Mouse (Mus musculus) CH12.LX (cell line): ENCODE measurements at regions not wholly inside any gene's neighbourhood (a gene's known extent, or its start where the extent isn't known, plus 50 kb on each side); places are given as distances from the start of the nearest gene placed in this dataset.

Experiments
- DNase-seq: peaks from one replicate; pipeline ENCODE4 v3.0.0-alpha.2; 2013; ENCODE audit errors: extremely low read depth
- H3K27ac ChIP-seq: 2 replicates; pipeline ENCODE4 v1.5.1; 2012; ENCODE audit warnings: low read depth, mild to moderate bottlenecking, control low read depth, moderate library complexity; ENCODE audit not compliant: insufficient read depth
- H3K27me3 ChIP-seq: replicated peaks from 2 replicates; pipeline ENCODE3; 2012; ENCODE audit warnings: inconsistent platforms
- H3K36me3 ChIP-seq, 2 experiments: replicated peaks in 1 of 2; 2 replicates each; pipeline versions ENCODE3 to v1.6.1; 2012; ENCODE audit warnings: inconsistent platforms in 1 of 2, low read length in 1 of 2, mild to moderate bottlenecking in 1 of 2, mixed read lengths in 1 of 2, moderate library complexity in 1 of 2; ENCODE audit not compliant: control insufficient read depth in 1 of 2, insufficient read depth in 1 of 2
- H3K4me1 ChIP-seq, 2 experiments: 2 replicates each; pipeline ENCODE4 v1.6.1; 2012; ENCODE audit warnings: inconsistent platforms in 1 of 2, moderate library complexity in 1 of 2; ENCODE audit not compliant: insufficient read depth in 2 of 2, control insufficient read depth in 1 of 2
- H3K4me2 ChIP-seq: 2 replicates; pipeline ENCODE4 v1.6.1; 2012; ENCODE audit warnings: low read depth, mild to moderate bottlenecking, control low read depth; ENCODE audit not compliant: poor library complexity, insufficient read depth, severe bottlenecking
- H3K4me3 ChIP-seq, 3 experiments: fragments of 150-350 bp in 1 of 3; sonication (generic) in 1 of 3; replicated peaks in 1 of 3; 2 replicates each; pipeline versions ENCODE3 to v1.5.1; 2011 to 2012; ENCODE audit warnings: low read depth in 2 of 3, low read length in 2 of 3, mild to moderate bottlenecking in 2 of 3, moderate library complexity in 2 of 3, control low read depth in 1 of 3, improper control_type of control experiment in 1 of 3, inconsistent platforms in 1 of 3, mixed read lengths in 1 of 3; ENCODE audit not compliant: poor library complexity in 1 of 3
- H3K79me2 ChIP-seq: replicated peaks from 2 replicates; pipeline ENCODE4 v1.6.1; 2012; ENCODE audit warnings: mild to moderate bottlenecking, moderate library complexity; ENCODE audit not compliant: control insufficient read depth, poor library complexity, insufficient read depth, severe bottlenecking; ENCODE audit errors: extremely low read depth
- H3K9ac ChIP-seq: 2 replicates; pipeline ENCODE4 v1.6.1; 2012; ENCODE audit warnings: low read depth, mild to moderate bottlenecking, control low read depth, moderate library complexity; ENCODE audit not compliant: insufficient read depth
- H3K9me3 ChIP-seq: replicated peaks from 2 replicates; pipeline ENCODE3; 2012; ENCODE audit warnings: low read length, inconsistent platforms, mixed read lengths
- CHD2 ChIP-seq: IDR thresholded peaks from 2 replicates; pipeline ENCODE4 v1.6.1; 2011; ENCODE audit warnings: low read length, improper control_type of control experiment
- CTCF ChIP-seq, 2 experiments: IDR thresholded peaks in 1 of 2; conservative IDR thresholded peaks in 1 of 2; 2 replicates each; pipeline ENCODE4 v1.5.1; 2011 to 2012; ENCODE audit warnings: low read depth in 2 of 2, low read length in 2 of 2, improper control_type of control experiment in 1 of 2, inconsistent platforms in 1 of 2, mild to moderate bottlenecking in 1 of 2, moderate library complexity in 1 of 2
- ELF1 ChIP-seq: IDR thresholded peaks from 2 replicates; pipeline ENCODE4 v1.6.1; 2014; ENCODE audit warnings: low read depth, mild to moderate bottlenecking, inconsistent platforms, low read length, improper control_type of control experiment
- IRF4 ChIP-seq: IDR thresholded peaks from 2 replicates; pipeline ENCODE4 v1.6.1; 2014; ENCODE audit warnings: low read depth, mild to moderate bottlenecking, inconsistent platforms, low read length, improper control_type of control experiment
- MAX ChIP-seq: IDR thresholded peaks from 2 replicates; pipeline ENCODE4 v1.6.1; 2011; ENCODE audit warnings: low read length, improper control_type of control experiment
- MAZ ChIP-seq: IDR thresholded peaks from 2 replicates; pipeline ENCODE4 v1.6.1; 2012; ENCODE audit warnings: low read depth, mild to moderate bottlenecking, inconsistent platforms, low read length, improper control_type of control experiment, moderate library complexity
- PAX5 ChIP-seq: IDR thresholded peaks from 2 replicates; pipeline ENCODE4 v1.6.1; 2012; ENCODE audit warnings: low read length, inconsistent platforms, mixed read lengths
- RAD21 ChIP-seq: IDR thresholded peaks from 2 replicates; pipeline ENCODE4 v1.6.1; 2011; ENCODE audit warnings: low read depth, mild to moderate bottlenecking, low read length, improper control_type of control experiment, moderate library complexity
- SIN3A ChIP-seq: IDR thresholded peaks from 2 replicates; pipeline ENCODE4 v1.6.1; 2012; ENCODE audit warnings: low read length, improper control_type of control experiment, inconsistent platforms
- SMC3 ChIP-seq: IDR thresholded peaks from 2 replicates; pipeline ENCODE4 v1.6.1; 2011; ENCODE audit warnings: low read depth, low read length, improper control_type of control experiment
- ZMIZ1 ChIP-seq: IDR thresholded peaks from 2 replicates; pipeline ENCODE4 v1.6.1; 2012; ENCODE audit warnings: low read depth, mild to moderate bottlenecking, inconsistent platforms, low read length, improper control_type of control experiment
- dilution Hi-C: fragments of 300-500 bp; cut with MboI; formaldehyde crosslinking; loops from 2 replicates; pipeline ENCODE4 v1.14.3; 2020; ENCODE audit warnings: low sequenced_read_pairs; ENCODE audit not compliant: extremely low pct_unique_long_range_greater_than_20kb, extremely low pct_ligation_motif_present
- in situ Hi-C: fragments of 300-500 bp; cut with MboI; formaldehyde crosslinking; loops from 3 replicates; pipeline ENCODE4 v1.14.3; 2019; ENCODE audit warnings: low sequenced_read_pairs, low pct_ligation_motif_present, low pct_unique_long_range_greater_than_20kb, mixed read lengths

GRCm38 (mm10) chr5:24237201-24237600, 72.4 kb downstream of the Nupl2 start:
- no peaks in the 10 kb centered on the region for H3K9me3 ChIP-seq
- peaks cover 8% of the 10 kb centered on the region for H3K27me3 ChIP-seq
- no peaks in the 10 kb centered on the region for H3K79me2 ChIP-seq
- H3K4me3 ChIP-seq: no peak overlapping the region
- no peak overlapping the region for H3K27ac ChIP-seq
- H3K4me1 ChIP-seq: peaks cover 5 to 10% of the 10 kb centered on the region in 2 experiments
- H3K4me2 ChIP-seq: no peak overlapping the region
- TF ChIP-seq IRF4: no peak
- dilution Hi-C loops: no loop called here
- in situ Hi-C loops: no loop called here
- H3K9ac ChIP-seq: no peak overlapping the region
- DNase-seq: no peak
- H3K36me3 ChIP-seq: no peaks in the 10 kb centered on the region

- Histone ChIP-seq H3K9me3 (no peaks in the 10 kb centered on the region), H3K79me2 (no peaks in the 10 kb centered on the region), H3K4me1 (peaks cover 5 to 10% of the 10 kb centered on the region in 2 experiments), H3K4me2 (no peak overlapping the region), H3K36me3 (no peaks in the 10 kb centered on the region), H3K9ac (no peak overlapping the region), H3K4me3 (no peak overlapping the region), H3K27me3 (peaks cover 8% of the 10 kb centered on the region), H3K27ac (no peak overlapping the region)
- TF ChIP-seq MAX: no peak
- TF ChIP-seq SIN3A: no peak
- no peak for TF ChIP-seq PAX5
- TF ChIP-seq CHD2: no peak
- no peak for TF ChIP-seq SMC3
- TF ChIP-seq ZMIZ1: no peak
- dilution Hi-C loops: no loop called here
- DNase-seq: no peak
- in situ Hi-C loops: no loop called here
Observed at GRCm38 (mm10) chr5:24239006-24239405, 74.2 kb downstream of the Nupl2 start.

- in situ Hi-C loops (no loop called here), dilution Hi-C loops (no loop called here)
- Histone ChIP-seq H3K79me2 (no peaks in the 10 kb centered on the region), H3K27ac (no peak overlapping the region), H3K9ac (no peak overlapping the region), H3K4me2 (no peak overlapping the region), H3K4me3 (no peak overlapping the region), H3K36me3 (no peaks in the 10 kb centered on the region), H3K27me3 (peaks cover 2% of the 10 kb centered on the region), H3K9me3 (peaks cover 5% of the 10 kb centered on the region), H3K4me1 (peaks cover 3 to 10% of the 10 kb centered on the region in 2 experiments; a peak in 2 of 4 replicates)
- DNase-seq: no peak
- TF ChIP-seq RAD21 (no peak), ELF1 (no peak), CTCF (conservative IDR thresholded peaks at IDR 0.05 in 1 of 2, IDR thresholded peaks at IDR 0.05 in 1 of 2; ENCODE audit: low read depth in 2 of 2, low read length in 2 of 2) (no peak), MAZ (no peak)
Observed at GRCm38 (mm10) chr5:24244211-24244610, 79.4 kb downstream of the Nupl2 start.
